Mouse (Mus musculus) forebrain, embryonic 14.5 days (tissue): ENCODE data around the gene Jak1. TPM values are rescaled to one million over a fixed set of nuclear protein-coding genes. Genes with fewer than 3 reads are reported as not detected.

Experiments
- ATAC-seq: fragments of 200-750 bp; cut with Nextera tagmentation; 2 replicates; pipeline ENCODE4 v1.8.0; 2017; ENCODE audit warnings: mild to moderate bottlenecking, moderate library complexity
- DNase-seq: peaks from one replicate; pipeline ENCODE4 v3.0.0-alpha.2; 2015; ENCODE audit warnings: low spot score
- H3K27ac ChIP-seq: fragments of 300-500 bp; sonication (generic); 2 replicates; pipeline ENCODE4 v1.5.1; 2014; ENCODE audit warnings: low read depth, mild to moderate bottlenecking, control low read depth, low read length, moderate library complexity
- H3K27me3 ChIP-seq: fragments of 300-500 bp; sonication (generic); replicated peaks from 2 replicates; pipeline ENCODE4 v1.6.1; 2014; ENCODE audit warnings: low read length, control low read depth, mixed read lengths; ENCODE audit not compliant: control insufficient read depth, insufficient read depth
- H3K36me3 ChIP-seq: fragments of 300-500 bp; sonication (generic); 2 replicates; pipeline ENCODE4 v1.6.1; 2014; ENCODE audit warnings: low read length, control low read depth; ENCODE audit not compliant: control insufficient read depth, insufficient read depth
- H3K4me1 ChIP-seq: fragments of 300-500 bp; sonication (generic); 2 replicates; pipeline ENCODE4 v1.6.1; 2014; ENCODE audit warnings: antibody characterized with exemption, low read length, control low read depth; ENCODE audit not compliant: control insufficient read depth, insufficient read depth
- H3K4me2 ChIP-seq: fragments of 300-500 bp; sonication (generic); 2 replicates; pipeline ENCODE4 v1.6.1; 2014; ENCODE audit warnings: mild to moderate bottlenecking, control low read depth, low read length
- H3K4me3 ChIP-seq: fragments of 300-500 bp; sonication (generic); 2 replicates; pipeline ENCODE4 v1.5.1; 2014; ENCODE audit warnings: low read depth, low read length, control low read depth
- H3K9ac ChIP-seq: fragments of 300-500 bp; sonication (generic); 2 replicates; pipeline ENCODE4 v1.6.1; 2014; ENCODE audit warnings: mild to moderate bottlenecking, low read length, control low read depth, moderate library complexity
- H3K9me3 ChIP-seq: fragments of 300-500 bp; sonication (generic); replicated peaks from 2 replicates; pipeline ENCODE4 v1.6.1; 2016; ENCODE audit warnings: low read length, control low read depth, mixed read lengths; ENCODE audit not compliant: control insufficient read depth
- WGBS: fragments of 180-500 bp; shearing (Covaris S2); extraction: QIAGEN DNeasy Blood & Tissue Kit; methylation state at CpG from one replicate; pipeline ENCODE4 v1.1.7; 2014; 5-methylcytosine and 5-hydroxymethylcytosine counted together
- polyA plus RNA-seq: library from polyadenylated mRNA; unstranded; fragments of >200 nt; fragmentation: Nextera tagmentation; extraction: Ambion mirVana; gene quantifications from 2 replicates; pipeline ENCODE4 v1.2.1, GENCODE M21; 2014

Gene Jak1
- polyA plus RNA-seq, 1 experiment from 2014 or later = 43.6 TPM

- Histone ChIP-seq H3K27ac (no peak overlapping the region), H3K36me3 (peaks cover 16% of the 10 kb centered on the region; the same call in 1 of the 2 replicates), H3K9me3 (no peaks in the 10 kb centered on the region), H3K9ac (no peak overlapping the region), H3K4me3 (no peak overlapping the region), H3K4me1 (no peaks in the 10 kb centered on the region), H3K27me3 (no peaks in the 10 kb centered on the region), H3K4me2 (no peak overlapping the region)
- DNase-seq (no peak), ATAC-seq (no peak)
- 65% methylated on average over 5 of the region's 5 CpGs for WGBS
Measured at GRCm38 (mm10) chr4:101179076-101179475, 86.0 kb downstream of the Jak1 start.

- H3K27me3 ChIP-seq = no peaks in the 10 kb centered on the region
- no peak overlapping the region for H3K9ac ChIP-seq
- no peaks in the 10 kb centered on the region for H3K9me3 ChIP-seq
- no peaks in the 10 kb centered on the region for H3K4me1 ChIP-seq
- H3K36me3 ChIP-seq = peaks cover 18% of the 10 kb centered on the region; the same call in 1 of the 2 replicates
- WGBS = 99% methylated on average over 3 of the region's 3 CpGs
- no peak for DNase-seq
- H3K4me2 ChIP-seq = no peak overlapping the region
- ATAC-seq = no peak
- H3K4me3 ChIP-seq = no peak overlapping the region
- H3K27ac ChIP-seq = no peak overlapping the region
Measured at GRCm38 (mm10) chr4:101177796-101178195, 87.3 kb downstream of the Jak1 start.

- Histone ChIP-seq H3K36me3 (peaks cover 18% of the 10 kb centered on the region; the same call in 1 of the 2 replicates), H3K4me3 (no peak overlapping the region)
- ATAC-seq = no peak
Measured at GRCm38 (mm10) chr4:101176123-101176522, 89.0 kb downstream of the Jak1 start.

GRCm38 (mm10) chr4:101174916-101175625, 90.0 kb downstream of the Jak1 start:
- Histone ChIP-seq H3K27me3 (no peaks in the 10 kb centered on the region), H3K9me3 (no peaks in the 10 kb centered on the region), H3K4me1 (no peaks in the 10 kb centered on the region), H3K27ac (no peak overlapping the region), H3K9ac (no peak overlapping the region), H3K4me3 (no peak overlapping the region), H3K36me3 (peaks cover 20% of the 10 kb centered on the region), H3K4me2 (no peak overlapping the region)
- WGBS = 74% methylated on average over 10 of the region's 10 CpGs
- ATAC-seq (no peak), DNase-seq (no peak)

More at GRCm38 (mm10) chr4:101176123-101176522, 89.0 kb downstream of the Jak1 start:
- Histone ChIP-seq H3K4me2 (no peak overlapping the region), H3K27me3 (no peaks in the 10 kb centered on the region), H3K4me1 (no peaks in the 10 kb centered on the region), H3K9me3 (no peaks in the 10 kb centered on the region), H3K27ac (no peak overlapping the region), H3K9ac (no peak overlapping the region)
- WGBS = 87% methylated on average over 6 of the region's 6 CpGs
- no peak for DNase-seq

GRCm38 (mm10) chr4:101172738-101173137, 92.3 kb downstream of the Jak1 start:
- Histone ChIP-seq H3K9me3 (no peaks in the 10 kb centered on the region), H3K9ac (no peak overlapping the region), H3K36me3 (peaks cover 16% of the 10 kb centered on the region), H3K27me3 (no peaks in the 10 kb centered on the region), H3K27ac (no peak overlapping the region), H3K4me3 (no peak overlapping the region), H3K4me2 (no peak overlapping the region), H3K4me1 (no peaks in the 10 kb centered on the region)
- ATAC-seq (no peak), DNase-seq (no peak)
- whole genome bisulfite sequencing = 97% methylated on average over 2 of the region's 2 CpGs

GRCm38 (mm10) chr4:101168189-101168778, 96.8 kb downstream of the Jak1 start:
- H3K9me3 ChIP-seq = no peaks in the 10 kb centered on the region
- H3K36me3 ChIP-seq = peaks cover 12% of the 10 kb centered on the region; the same call in 1 of the 2 replicates
- H3K4me3 ChIP-seq = no peak overlapping the region
- H3K27ac ChIP-seq = no peak overlapping the region
- no peaks in the 10 kb centered on the region for H3K27me3 ChIP-seq
- H3K4me1 ChIP-seq = no peaks in the 10 kb centered on the region
- no peak overlapping the region for H3K9ac ChIP-seq
- no peak overlapping the region for H3K4me2 ChIP-seq
- DNase-seq (peak; percentile 54), ATAC-seq (peak; percentile 57; the same call in 1 of the 2 replicates)
- 50% methylated on average over 6 of the region's 6 CpGs for WGBS

- Histone ChIP-seq H3K27me3 (no peaks in the 10 kb centered on the region), H3K27ac (no peak overlapping the region), H3K9me3 (no peaks in the 10 kb centered on the region), H3K36me3 (peaks cover 13% of the 10 kb centered on the region; the same call in 1 of the 2 replicates), H3K4me3 (no peak overlapping the region), H3K4me2 (no peak overlapping the region), H3K4me1 (no peaks in the 10 kb centered on the region), H3K9ac (no peak overlapping the region)
- WGBS = 74% methylated on average over 1 of the region's 1 CpGs
- DNase-seq (no peak), ATAC-seq (no peak)
Measured at GRCm38 (mm10) chr4:101167777-101168176, 97.3 kb downstream of the Jak1 start.

GRCm38 (mm10) chr4:101165776-101166175, 99.3 kb downstream of the Jak1 start:
- Histone ChIP-seq H3K27me3 (no peaks in the 10 kb centered on the region), H3K4me2 (no peak overlapping the region), H3K4me1 (no peaks in the 10 kb centered on the region), H3K36me3 (peaks cover 24% of the 10 kb centered on the region), H3K9me3 (no peaks in the 10 kb centered on the region), H3K9ac (no peak overlapping the region), H3K27ac (no peak overlapping the region), H3K4me3 (no peak overlapping the region)
- no peak for DNase-seq
- WGBS = 92% methylated on average over 4 of the region's 4 CpGs
- ATAC-seq = no peak

GRCm38 (mm10) chr4:101164673-101165072, 100.4 kb downstream of the Jak1 start:
- no peak overlapping the region for H3K9ac ChIP-seq
- ATAC-seq (no peak), DNase-seq (no peak)
- H3K27me3 ChIP-seq = no peaks in the 10 kb centered on the region
- no peak overlapping the region for H3K27ac ChIP-seq
- no peaks in the 10 kb centered on the region for H3K9me3 ChIP-seq
- H3K4me2 ChIP-seq = no peak overlapping the region
- H3K4me1 ChIP-seq = no peaks in the 10 kb centered on the region
- WGBS = 93% methylated on average over 2 of the region's 2 CpGs
- peaks cover 27% of the 10 kb centered on the region for H3K36me3 ChIP-seq
- H3K4me3 ChIP-seq = no peak overlapping the region
